Mouse (Mus musculus) retina, postnatal 7 days (tissue): ENCODE results near the gene Aplnr.

Experiments used
- DNase-seq: peaks from one replicate; pipeline ENCODE4 v3.0.0-alpha.2; 2012; ENCODE audit warnings: low read depth, low spot score

Gene Aplnr

DNA sequence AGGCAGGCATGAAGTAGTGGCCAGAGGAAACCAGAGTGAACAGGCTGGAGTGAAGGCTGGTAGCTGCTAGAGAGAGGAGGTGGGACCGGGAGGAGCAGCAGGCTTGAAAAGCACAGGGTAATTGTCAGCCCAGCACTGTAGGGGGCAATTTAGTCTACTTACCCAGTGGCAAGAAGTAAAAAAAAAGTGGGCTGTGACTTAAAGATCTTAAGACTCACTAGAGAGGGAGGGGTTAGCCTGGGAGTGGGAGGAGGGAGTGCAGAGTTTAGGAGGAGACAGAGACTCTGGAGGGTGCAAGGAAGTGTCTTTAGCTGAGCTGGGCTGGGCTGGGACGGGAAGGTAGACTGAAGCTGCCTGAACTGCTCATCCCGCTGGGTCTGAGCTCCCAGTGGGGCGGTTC is at the start of gene Aplnr:
TSS of gene Aplnr (plus strand) at position 137 of the 400 bp plus-strand sequence.
- DNase-seq, result no peak

DNA sequence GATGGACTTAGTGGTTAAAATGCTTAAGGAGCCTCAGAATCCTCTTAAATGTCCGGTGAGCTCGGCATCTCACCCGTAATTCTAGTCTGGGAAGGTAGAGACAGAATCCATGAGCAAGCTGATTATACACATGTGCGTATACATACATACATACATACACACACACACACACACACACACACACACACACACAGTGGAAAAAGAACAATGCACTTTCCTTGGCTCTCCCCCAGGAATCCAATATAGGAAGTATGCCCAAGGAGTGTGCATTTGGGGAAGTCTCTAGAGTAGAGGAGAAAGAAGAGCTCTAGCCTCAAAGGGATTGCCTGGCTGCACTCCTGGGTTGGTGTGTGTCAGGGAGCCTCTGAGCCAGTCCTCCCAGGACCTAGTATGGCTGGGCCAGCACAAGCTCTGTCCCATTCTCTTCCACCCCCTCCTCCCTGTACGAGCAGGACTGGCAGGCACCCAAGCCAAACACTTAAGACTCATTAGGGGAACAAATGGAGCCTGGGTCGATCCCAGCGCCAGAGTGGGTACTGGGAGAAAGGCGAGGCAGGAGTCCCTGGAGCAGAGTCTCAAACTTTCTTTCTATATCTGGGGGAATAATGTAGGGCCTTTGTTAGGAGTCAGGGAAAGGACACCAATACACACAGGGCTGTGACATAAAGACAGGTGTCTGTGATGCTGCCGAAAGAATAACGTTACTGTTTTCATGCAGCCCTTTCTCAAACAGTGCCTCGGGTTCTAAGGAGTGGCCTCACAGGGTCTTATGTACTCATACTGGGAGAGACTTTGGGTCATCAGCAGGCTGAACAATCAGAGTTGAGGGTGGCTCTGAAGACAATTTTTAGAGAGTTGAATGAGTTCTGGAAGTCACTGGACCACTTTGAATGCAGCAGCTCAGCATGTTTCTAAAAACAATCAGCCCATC is 47.0 kb upstream of the Aplnr start:
- DNase-seq, result peak; percentile 3

DNA sequence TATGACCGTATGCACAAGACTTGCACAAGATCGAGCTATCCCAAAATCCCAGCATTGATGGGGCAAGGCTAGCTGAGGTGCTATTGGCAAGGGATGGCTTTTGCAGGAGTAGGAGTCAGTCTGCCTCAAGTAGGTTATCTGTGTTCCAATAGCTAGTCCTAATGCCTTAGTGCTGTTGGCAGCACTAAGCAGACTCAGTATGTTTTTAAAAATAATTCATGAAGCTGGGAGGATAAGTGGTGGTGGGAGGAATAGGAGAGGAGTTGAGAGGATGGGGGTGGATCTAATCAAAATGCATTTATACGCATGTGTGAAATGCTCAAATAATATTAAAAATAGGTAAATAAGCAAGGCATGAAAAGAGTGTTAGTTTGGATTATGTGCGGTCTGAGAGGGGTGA is 44.7 kb upstream of the Aplnr start:
- no peak for DNase-seq

DNA sequence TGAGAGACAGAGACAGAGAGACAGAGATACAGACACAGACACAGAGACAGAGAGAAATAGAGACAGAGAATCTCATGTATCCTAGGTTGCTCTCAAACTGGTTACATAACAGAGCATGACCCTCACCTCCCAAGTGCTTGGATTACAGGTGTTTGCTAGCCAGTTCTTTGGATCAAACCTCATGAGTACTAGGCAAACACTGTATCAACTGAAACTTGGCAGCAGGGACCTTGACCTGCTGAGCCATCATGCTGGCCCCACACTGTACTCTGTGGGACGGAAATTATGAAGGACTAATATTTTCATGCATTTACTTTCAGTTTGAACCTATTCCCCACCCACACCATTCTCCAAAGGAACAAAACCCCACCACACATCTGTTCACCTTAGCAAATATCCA is 42.6 kb upstream of the Aplnr start:
- DNase-seq, result no peak

DNA sequence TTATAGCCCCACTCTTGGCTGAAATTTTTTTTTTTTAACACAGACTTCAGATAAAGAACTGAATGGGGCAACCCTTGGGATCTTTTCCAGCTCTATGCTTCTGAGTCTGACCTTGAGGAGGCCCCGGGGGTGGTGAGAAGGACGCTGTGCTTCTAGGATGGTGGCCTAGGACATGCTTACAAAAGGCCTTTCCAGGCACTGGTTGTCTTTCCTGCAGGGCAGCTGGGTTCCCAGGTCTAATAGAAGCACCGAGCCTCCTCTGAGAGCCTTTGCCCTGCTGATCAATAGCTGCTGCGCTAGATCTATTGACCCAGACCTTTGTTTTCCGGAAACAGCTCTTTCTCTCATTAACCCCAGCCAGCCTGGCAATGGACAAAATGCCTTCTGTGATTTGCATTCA is 40.1 kb upstream of the Aplnr start:
- no peak for DNase-seq

DNA sequence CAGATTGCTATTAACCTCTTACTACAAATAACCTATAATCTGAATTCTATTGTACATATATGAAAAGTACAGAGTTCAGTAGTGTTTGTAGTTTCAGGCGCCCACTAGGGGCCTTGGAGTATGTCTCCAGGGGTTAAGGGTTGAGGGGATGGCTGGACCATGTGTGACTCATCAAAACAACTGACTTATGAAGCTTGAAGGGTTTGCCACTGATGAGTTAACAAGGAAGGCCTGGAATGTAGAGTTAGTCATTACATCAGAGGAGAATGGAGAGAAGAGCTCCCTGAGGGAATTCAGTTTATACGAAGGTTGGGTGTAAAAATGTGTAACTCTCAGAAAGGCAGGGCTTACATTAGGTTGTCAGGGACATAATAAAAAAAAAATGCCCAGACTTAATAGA is 38.0 kb upstream of the Aplnr start:
- DNase-seq, result no peak

DNA sequence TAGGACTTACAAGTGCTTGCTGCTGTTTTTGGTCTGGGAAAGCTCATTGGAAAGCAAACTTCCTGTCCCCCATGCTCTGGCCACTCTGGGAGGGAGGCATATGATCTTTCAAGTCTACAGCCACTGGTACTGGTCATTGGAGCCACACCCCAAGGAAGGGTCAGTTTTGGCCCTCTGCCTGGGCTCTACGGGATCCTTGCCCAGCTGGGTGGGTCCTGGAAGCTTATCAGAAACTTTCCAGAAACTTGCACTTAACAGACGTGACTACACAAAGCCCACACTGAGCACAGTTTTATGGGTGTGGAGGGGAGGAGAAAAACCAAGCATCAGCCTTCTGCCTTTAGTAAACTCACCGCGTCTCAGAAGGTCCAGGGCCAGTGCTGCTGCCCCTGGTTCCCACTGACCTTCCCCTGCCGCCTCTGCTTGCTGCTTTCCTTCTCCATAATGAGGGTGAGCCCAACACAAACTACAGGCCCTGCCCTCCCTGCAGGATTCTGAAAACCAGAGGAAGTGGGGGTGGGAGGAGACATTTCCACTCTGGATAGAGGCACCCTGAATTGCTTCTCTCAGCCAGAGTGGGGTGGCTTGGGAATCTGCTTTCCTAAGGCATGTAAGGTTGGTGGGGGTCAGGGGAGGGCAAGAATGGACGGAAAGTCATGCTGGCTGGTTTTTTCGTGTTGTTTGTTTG is 37.1 kb upstream of the Aplnr start:
- no peak for DNase-seq

DNA sequence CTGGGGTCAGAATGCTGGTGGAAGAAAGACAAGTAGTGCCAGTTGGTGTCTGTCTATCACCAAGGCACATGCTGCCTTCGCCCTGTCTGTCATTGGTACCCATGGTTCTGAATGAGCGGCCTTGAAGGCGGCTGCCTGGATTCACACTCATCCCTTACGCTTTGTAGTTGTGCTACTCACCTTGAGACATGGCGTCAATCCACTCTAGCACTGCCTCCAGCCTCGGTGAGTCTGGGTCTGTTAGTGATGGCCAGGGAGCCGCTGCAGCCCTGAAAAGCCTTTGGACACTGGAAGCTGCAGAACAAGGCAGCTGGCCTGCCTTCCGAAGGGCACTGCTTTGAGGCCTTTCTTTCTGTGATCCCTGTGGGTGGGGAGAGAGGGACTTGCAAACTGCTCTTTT is 32.8 kb upstream of the Aplnr start:
- DNase-seq, result no peak

DNA sequence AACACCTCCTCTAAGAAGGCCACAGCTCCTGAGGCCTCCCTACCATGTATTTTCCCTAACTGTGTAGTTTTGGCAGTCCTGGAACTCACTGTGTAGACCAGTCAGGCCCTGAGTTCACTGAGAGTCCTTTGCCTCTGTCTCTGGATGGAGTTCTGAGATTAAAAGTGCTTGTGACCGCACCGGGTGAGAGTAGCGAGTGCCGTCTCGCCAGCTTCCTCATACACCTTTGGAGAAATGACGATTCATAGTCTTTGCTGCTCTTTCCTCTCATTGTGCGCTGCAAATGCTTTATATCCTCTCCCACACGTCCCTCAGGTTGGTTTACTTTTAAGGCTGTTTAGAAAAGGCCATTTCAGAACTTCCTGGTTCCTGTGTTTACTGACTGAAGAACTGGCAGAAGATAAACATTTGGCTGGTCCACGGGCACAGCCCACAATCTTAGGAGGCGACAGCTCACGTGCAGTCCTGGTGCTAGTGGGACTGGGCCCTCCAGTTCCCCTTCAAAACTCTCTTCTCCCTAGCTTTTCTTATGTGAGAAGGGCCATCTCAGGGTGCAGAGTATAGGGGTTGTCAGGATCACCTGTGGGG is 30.5 kb upstream of the Aplnr start:
- DNase-seq, result no peak

DNA sequence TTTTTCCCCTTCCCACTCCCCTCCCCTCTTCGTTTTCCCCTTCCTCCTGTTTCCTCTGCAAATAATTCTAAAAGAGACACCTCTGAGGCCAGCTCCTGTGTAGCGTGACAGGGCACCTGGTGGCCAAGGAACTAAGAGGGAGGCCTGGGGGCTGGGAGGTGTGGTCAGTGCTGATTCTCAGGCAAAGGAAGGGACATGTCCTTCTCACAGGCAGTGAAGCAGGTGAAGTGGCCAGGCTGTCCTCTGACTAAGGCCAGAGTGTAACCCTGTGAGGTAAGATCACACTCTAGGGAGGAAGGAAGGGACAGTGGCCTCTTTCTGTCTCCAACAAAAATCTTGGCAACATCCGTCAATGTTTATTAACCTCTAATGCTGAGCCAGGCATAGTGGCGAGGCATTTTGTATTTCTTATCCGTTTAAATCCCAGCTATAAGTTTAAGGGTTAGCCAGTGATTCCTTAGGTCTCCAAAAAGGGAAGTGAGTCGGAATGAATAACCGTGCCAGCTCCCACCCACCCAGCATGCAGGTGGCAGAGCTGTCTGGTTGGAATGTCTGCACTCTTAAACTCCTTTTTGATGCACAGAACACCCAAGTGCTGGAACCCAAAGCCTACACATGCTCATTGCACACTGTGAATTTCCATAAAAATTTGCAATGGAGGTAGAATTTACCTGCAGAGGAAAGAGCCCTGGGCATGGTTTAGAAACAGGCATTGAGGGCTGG is 29.8 kb upstream of the Aplnr start:
- DNase-seq, result no peak

DNA sequence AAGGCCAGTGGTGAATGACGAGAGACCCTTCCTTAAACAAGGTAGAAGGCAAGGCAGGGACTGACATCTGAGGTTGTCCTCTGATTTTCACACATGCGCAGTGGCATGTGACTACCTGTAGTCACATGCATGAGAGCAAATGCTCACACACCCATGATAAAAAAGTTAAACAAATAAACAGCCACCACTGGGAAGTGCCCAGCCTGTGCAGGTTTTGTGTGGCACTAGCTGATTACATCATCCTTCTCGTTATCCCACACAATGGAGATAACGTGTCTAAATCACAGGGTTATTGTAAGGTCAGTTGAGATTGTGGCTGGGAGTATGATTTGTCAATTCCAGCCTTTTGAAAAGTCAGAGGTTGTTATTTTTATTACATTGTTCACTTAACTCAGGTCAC is 29.1 kb upstream of the Aplnr start:
- DNase-seq, result no peak

DNA sequence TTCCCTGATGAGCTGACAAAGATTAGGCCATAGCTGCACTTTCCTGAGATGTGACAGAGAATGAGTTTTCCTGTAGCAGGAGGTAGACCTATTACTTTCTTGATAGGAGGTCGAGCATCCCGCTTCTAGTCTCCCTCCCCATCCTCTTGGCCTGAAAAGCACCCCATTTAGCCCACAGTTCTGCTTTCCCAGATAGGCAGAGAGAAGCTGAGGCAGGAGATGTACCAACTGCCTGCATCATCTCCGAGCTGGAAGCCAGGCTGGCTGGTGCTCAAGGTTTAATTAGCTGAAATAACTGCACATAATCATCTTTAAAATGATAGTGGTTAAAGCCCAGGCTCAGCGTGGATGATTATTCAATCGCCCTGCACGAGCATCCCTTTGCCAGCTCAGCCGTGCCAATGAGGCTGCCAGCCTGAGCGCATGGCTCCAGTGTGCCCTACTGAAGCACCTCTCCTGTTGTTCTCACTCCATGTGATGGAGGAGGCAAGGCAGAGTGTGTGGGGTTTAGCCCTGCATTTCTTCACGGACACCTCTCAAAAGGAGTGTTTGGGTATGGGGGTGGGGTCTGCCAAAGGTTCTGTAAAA is 25.6 kb upstream of the Aplnr start:
- no peak for DNase-seq

DNA sequence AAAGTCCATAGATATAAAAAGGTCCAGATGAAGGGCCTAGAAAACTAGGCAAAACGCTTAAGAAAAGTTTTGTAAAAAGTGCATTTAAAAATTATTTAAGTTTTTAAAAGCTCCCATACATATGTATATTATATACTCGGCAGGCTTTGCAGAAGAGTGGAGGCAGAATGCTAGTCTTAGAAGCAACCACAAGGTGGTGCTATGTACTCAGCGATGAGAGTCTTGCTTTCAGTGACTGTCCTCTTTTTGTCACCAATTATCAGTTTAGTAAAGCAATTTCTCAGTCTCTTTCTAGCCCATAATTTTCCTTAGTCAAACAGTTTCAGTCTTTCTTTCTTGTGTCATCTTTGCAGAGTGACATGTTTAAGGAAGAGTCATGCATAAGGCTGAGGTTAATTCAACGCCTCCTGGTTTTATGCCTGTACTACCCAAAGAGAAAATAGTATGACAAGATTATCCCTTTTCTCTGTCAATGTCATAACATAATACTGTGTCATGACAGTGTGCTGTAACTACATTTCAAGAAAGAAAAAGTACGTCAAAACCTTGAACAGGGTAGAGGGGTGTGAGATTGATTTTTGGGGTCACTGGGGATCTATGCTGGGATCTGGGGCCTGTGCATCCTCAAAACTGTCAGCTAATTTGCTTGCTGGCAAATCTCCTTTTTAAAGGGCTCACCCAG is 12.7 kb upstream of the Aplnr start:
- peak; percentile 38 for DNase-seq

DNA sequence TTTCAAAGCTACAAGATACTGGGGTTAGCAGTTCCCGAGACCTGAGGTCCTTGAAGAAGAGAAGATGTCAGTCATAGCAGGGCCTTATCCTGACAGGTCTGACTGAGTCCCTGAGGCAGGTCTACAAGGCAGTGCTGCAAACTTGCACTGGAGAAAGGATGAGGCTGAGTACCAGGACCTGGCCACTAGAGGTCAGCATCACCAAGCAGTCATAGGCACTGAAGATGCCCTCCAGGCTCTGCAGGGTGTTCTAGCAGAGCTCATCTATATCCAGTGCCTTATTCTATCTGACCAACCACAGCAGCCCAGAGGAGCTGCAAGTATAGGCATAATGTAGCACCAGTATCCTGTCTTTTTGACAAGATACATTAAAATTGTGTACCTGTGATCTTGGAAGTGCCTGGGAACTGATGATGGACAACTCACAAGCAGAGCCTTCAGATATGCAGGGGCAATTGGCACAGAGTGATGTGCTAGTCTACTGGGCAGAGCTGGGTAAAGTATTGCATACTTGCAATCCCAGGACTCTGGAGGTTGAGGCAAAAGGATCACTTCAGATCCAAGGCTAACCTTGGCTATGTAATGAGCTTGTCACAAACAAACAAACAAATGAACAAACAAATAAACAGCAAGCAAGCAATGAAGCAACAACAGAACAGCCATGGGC is 12.0 kb upstream of the Aplnr start:
- peak; percentile 27 for DNase-seq

DNA sequence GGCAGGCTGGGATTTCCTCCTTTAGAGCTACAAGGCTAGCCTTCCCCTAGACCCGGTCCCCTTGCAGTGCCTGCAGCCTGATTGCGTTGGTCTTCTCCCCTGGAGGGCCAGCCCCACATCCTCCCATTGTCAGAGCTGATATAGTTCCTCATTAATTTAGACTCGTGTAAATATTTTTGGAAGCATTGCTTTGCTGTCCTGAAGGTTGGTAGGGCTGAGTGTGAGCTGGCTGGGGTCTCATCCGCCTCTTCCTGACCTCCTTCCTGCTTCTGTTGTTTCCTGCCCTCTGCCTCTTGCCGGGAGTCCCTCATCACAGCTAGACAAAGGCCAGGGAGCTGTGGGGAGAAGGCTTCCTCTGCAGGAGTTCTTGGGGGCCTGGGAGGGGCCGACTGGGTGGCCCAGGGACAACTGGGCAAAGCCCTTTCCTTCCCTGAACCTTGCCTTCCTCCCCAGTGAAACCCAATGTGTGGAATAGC is 6.5 kb upstream of the Aplnr start:
- DNase-seq, result no peak

DNA sequence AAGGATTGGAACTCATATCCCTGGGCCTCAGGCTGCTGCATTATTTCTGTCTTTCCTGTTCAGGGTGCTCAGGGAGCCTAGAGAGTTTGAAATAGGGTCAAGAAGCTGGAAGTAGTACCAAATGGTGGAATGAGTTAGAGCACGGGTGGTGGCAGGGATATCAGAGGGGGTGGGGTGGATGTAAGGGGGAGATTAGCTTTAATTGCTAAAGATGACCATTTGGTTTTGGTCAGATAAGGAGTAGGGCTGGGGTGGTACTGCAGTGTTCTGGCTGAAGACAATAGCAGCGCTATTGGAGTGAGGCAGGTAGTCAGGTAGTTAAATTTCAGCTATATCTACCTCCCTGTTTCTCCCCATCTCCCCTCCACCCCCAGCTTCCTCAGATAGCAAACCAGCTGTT is 4.8 kb upstream of the Aplnr start:
- no peak for DNase-seq

DNA sequence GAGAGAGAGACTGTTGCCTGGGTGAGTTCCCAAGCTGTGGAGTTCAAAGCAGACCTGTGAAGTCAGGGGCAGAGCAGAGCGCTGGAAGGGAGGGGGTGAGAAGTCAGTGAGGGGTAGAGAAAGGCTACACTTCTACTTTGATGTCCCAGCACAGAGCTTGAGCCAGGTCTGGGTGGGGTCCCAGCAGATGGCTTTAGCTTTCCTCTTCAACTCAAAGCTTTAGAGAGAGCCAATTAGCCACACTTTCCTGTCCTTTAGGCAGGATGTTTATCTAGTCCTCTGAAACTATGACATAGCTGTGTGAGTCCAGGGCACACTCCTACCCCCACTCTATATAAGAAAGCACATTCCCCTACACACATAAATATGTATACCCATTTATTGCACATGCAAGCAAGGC is 4.3 kb upstream of the Aplnr start:
- no peak for DNase-seq

DNA sequence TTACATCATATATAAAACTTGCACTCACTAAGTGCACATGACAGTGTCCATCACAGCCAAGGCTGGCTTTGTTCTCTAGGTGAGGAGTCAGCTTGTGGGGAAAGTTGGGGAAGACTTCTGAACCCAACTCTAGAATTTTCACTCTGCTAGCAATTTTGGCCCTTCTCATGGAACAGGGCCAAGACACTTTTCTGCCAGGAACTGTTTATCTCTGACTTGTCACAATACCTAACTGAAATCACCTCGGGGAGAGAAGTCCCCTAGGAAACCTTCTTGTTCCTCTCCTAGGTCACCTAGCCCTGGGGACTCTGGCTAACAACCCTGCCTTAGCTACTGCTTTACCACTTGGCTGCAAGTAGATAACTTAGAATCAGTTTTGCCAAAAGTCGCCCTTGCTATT is 3.8 kb upstream of the Aplnr start:
- no peak for DNase-seq

DNA sequence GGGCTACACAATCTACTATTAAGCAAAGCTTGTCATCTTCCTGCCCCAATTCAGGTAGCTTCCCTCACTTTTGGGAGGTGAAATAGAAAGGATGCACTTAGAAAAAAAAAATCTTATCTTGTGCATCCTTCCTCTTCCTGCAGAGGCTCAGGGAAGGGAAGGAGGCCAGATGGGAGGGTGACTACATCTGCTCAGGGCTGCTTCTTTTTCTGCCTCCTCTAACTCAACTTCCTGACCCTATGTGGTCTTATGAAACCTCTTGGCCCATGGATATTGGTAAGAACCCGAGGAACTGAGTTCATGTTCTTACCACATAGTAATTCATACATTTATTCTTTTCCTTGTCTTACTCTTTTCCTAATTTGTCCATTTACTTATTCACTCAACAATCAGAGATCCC is 926 bp upstream of the Aplnr start:
- no peak for DNase-seq

DNA sequence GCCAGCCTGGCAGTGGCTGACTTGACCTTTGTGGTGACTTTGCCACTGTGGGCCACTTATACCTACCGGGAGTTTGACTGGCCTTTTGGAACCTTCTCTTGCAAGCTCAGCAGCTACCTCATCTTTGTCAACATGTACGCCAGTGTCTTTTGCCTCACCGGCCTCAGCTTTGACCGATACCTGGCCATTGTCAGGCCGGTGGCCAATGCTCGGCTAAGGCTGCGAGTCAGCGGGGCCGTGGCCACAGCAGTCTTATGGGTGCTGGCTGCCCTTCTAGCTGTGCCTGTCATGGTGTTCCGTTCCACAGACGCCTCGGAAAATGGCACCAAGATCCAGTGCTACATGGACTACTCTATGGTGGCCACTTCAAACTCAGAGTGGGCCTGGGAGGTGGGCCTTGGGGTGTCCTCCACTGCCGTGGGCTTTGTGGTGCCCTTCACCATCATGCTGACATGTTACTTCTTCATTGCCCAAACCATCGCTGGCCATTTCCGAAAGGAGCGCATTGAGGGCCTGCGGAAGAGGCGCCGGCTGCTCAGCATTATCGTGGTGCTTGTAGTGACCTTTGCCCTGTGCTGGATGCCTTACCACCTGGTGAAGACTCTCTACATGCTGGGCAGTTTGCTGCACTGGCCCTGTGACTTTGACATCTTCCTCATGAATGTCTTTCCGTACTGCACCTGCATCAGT is 951 bp downstream of the Aplnr start:
- no peak for DNase-seq
